Mouse (Mus musculus): ENCODE measurements at regions not wholly inside any gene's neighbourhood (a gene's known extent, or its start where the extent isn't known, plus 50 kb on each side); places are given as distances from the start of the nearest gene placed in this dataset.

DNA sequence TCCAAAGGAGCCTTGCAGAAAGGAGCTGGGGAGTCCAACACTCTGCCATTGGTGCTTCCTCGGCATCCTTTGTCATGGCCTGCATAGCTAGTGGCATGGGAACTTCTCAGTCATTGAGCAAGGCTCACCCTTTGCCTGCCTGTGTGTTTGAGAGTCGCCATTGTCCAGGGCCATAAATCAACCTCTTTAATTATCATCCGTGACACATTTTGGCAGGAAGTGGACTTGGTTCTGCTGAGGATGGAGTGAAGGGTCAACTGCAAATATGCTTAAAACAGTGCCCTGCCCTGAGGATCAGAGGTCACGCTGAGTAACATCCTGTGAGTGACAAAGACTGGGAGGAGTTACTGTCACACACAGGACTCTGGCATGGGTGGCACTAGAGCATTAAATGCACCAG is 151.2 kb downstream of the Chst1 start:
- no peak for ATAC-seq (ENCODE audit: poor library complexity, severe bottlenecking)

GRCm38 (mm10) chr2:92751256-92751655 is 151.7 kb downstream of the Chst1 start:
- no peak for ATAC-seq (ENCODE audit: poor library complexity, severe bottlenecking)

DNA sequence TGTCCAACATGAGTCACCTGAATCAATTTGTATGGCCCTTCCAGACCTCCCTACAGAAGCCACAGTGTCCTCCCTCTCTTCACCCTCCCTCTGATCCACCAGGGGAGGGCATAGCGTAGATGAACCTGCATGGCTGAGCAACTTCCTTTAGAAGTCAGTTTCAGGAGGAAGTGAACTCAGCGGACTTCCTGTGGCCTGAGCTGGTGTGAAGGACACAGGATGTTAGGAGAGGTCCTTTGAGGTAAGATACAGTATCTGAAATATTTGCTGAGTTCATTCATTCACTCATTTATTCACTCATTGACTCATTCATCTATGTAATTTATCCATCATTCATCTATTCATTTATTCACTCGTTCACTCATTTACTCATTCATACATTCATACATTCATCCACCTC is 152.6 kb downstream of the Chst1 start:
- no peak for ATAC-seq (ENCODE audit: poor library complexity, severe bottlenecking)

GRCm38 (mm10) chr2:92752794-92753193 is 153.3 kb downstream of the Chst1 start:
- no peak for ATAC-seq (ENCODE audit: poor library complexity, severe bottlenecking)

GRCm38 (mm10) chr2:92754505-92755280 is 155.2 kb downstream of the Chst1 start:
- no peak for ATAC-seq (ENCODE audit: poor library complexity, severe bottlenecking)

DNA sequence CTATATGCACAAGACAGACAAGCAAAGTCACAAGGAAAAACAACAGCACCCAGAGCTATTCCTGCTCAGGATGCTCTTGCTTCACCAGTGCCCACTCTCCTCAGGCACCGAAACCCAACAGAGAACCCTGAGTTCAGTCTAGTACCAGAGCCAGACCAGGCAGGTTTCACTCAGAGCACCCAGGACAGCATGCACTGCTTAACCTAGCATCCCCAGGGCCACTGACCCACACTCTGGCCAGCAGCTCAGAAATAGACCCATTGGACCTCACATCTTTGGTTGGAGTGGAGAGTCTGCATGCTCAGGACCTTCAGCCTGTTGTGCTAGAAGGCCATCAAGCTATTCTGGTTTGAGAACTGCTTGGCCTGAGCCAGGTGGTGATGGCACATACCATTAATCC is 157.0 kb downstream of the Chst1 start:
- no peak for ATAC-seq (ENCODE audit: poor library complexity, severe bottlenecking)

- ATAC-seq (ENCODE audit: poor library complexity, severe bottlenecking): no peak
Measured at GRCm38 (mm10) chr2:92758775-92759174, 156.1 kb upstream of the Syt13 start.

DNA sequence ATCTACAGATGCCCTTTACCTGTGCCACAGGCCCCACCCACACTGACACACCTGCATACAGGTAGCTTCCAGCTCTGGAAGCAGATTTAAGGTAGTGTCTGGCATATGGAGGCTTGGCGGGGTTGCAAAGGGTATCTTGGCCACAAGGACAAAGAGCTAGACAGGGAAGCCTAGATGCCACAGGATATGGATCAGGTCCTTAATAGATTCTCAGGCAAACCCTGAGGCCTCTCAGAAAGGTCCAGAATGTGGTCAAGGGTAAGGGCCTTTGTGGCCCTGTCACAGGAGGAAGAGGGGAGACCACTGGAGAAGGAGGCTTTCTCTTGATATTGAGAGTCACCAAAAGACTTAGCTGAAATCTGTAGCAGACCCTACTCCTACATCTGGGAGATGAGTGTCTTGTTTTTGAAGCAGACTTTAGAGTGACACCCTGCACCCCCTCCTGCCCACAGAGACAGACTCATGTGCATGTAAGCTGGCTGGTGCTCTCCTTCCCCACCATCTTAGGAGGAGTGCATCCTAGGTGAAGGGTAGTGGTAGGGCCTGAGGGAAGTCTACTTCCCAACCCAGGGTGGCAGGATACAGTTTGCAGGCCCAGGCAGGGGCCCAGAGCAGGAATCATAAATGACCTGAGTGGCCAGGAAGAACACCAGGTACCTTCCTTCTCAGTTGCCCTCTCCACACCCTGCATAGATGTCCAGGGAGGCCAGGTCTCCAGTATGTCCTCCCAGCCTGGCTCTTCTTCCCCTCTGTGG is 150.8 kb upstream of the Syt13 start:
- ATAC-seq (ENCODE audit: poor library complexity, severe bottlenecking): no peak

- no peak for ATAC-seq (ENCODE audit: poor library complexity, severe bottlenecking)
Measured at GRCm38 (mm10) chr2:92767476-92768005, 147.4 kb upstream of the Syt13 start.

DNA sequence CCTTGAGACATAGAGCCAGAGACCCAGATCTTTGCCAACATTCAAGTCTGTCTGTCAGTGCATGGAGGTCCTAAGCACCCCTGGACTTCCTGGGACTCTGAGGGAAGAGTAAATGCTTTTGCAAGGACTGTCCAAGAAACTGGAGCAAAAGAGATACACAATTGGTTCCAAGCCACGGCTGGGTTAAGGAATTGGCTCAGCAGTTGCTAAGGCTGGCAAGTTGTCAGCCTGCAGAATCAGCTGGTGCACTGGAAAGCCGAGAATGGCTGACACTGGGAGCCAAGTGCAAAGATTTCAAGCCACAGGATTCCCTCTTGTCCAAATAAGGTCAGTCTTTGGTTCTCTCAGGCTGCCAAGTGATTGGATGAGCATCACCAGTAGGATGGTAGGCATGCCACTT is 146.8 kb upstream of the Syt13 start:
- ATAC-seq (ENCODE audit: poor library complexity, severe bottlenecking): no peak

DNA sequence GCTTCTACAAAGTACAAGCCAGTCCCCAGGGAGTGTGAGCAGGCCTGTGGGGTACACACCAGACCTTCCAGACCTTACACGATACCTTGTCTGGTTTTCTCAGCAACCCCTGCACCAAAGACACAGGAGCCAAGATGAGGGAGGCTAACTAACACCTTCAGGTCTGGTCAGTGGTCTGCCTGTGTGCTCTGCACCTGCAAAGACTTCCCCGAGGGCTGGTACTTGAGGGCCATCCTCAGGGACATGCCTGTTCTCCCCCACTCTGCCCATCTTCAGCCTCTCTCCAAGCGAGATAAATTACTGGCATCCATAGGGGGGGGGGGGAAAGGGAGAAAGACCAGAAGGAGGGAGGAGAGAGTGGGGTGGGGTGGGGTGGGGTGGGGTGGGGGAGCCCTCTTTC is 145.8 kb upstream of the Syt13 start:
- no peak for ATAC-seq (ENCODE audit: poor library complexity, severe bottlenecking)

DNA sequence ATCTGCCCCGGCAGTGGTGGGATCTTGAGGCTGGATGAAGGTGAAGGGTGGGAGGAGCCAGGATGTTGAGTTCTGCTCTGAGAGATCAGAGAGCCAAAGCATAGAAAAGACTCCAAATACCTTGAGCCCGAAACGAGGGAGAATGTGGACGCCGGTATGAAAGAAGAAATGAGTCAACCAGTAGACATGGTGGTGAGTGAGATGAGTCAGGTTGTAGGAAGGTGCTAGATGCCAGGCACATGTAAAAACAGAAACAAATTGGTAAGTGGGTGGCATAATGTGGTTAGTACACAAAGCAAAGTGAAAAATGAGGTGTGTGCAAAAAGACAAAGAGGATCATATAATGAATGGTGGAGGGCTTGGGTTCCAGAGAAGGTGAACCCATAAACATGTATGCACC is 144.8 kb upstream of the Syt13 start:
- ATAC-seq (ENCODE audit: poor library complexity, severe bottlenecking): no peak

- no peak for ATAC-seq (ENCODE audit: poor library complexity, severe bottlenecking)
Measured at GRCm38 (mm10) chr2:92772623-92773022, 142.3 kb upstream of the Syt13 start.

- ATAC-seq (ENCODE audit: poor library complexity, severe bottlenecking): no peak
Measured at GRCm38 (mm10) chr2:92776497-92776896, 138.4 kb upstream of the Syt13 start.

GRCm38 (mm10) chr2:92779101-92779500 is 135.8 kb upstream of the Syt13 start:
- no peak for ATAC-seq (ENCODE audit: poor library complexity, severe bottlenecking)

DNA sequence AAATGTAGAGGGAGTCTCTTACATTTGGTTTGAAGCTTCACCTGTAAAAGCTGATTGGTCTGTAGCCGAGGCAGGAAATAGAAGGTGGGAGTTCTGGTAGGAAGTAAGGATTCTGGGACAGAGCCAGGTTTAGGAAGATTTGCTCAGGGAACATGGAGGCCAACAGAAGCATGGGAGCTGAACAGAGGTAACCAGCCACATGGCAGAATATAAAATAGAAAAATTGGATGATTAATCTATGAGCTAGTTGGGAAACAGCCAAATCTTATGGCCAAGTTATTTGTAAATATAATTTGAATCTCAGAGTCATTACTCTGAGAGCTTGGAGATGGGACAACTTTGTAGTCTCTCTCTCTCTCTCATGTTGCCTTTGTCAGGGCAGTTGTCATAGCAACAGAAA is 134.9 kb upstream of the Syt13 start:
- ATAC-seq (ENCODE audit: poor library complexity, severe bottlenecking): no peak

DNA sequence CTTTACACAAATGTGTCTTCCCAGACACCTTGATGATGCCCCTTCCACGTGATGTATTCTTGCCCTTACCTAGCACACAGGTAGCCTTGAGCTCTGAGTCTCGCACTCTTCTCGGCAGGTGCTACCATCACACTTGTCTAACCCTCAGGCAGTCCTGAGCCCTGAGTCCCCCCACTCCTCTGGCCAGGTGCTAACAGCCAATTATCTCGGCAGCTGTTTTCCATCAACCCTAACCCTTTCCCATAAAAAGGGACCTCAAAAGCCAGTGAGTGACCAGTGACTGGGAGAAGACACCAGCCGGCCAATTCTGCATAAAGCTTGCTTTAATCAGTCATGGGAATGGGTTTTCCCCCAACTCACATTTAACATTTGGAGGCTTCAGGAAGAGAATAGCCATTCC is 133.4 kb upstream of the Syt13 start:
- ATAC-seq (ENCODE audit: poor library complexity, severe bottlenecking): no peak

- ATAC-seq (ENCODE audit: poor library complexity, severe bottlenecking): no peak
Measured at GRCm38 (mm10) chr2:92782621-92783020, 132.3 kb upstream of the Syt13 start.

- ATAC-seq (ENCODE audit: poor library complexity, severe bottlenecking): no peak
Measured at GRCm38 (mm10) chr2:92784916-92785315, 130.0 kb upstream of the Syt13 start.

DNA sequence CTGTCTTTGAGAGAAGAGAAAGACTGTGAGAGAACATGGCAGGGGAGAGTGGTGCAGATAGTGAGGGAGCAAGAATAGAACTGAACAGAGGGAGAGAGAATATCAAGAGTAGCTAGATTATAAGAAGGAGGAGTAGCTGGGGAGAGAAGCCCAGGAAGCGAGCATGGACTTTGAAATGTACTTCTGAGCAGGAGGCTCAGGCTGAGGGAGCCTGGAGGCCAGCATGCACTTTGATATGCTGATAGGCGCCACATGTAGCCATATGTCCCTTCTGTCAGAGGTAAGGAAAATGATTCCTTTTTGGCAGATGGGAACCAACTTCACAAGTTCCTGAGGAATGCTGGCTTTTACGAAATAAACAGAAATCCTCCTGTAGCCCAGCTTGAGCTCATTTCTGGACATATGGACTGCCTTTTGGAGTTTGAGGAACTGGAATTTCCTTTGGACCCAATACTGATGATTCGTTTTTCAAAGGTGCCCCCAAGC is 126.9 kb upstream of the Syt13 start:
- ATAC-seq (ENCODE audit: poor library complexity, severe bottlenecking): no peak

GRCm38 (mm10) chr2:92788875-92789274 is 126.0 kb upstream of the Syt13 start:
- ATAC-seq (ENCODE audit: poor library complexity, severe bottlenecking): no peak

DNA sequence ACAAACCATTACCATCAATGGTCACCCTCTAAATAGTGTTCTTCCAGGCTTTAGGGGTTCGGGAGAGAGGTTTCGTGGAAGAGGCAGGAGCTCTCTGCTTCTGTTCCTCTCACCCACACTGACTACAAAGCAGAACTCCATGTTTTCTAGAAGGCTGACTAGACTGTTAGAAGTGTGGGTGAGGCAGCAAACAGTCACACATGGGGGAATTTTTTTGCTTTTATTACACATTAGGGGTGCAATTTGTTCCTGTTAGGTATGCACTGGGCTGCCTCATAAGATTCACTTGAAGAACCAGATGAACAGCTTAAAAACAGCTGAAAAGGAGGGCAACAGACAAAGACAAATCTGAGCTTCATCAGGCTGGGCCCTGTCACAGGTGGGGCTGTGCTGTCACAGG is 124.5 kb upstream of the Syt13 start:
- no peak for ATAC-seq (ENCODE audit: poor library complexity, severe bottlenecking)

Measured in megakaryocyte, adult 5-6 weeks (primary cell).